In the genomic region with DNA sequence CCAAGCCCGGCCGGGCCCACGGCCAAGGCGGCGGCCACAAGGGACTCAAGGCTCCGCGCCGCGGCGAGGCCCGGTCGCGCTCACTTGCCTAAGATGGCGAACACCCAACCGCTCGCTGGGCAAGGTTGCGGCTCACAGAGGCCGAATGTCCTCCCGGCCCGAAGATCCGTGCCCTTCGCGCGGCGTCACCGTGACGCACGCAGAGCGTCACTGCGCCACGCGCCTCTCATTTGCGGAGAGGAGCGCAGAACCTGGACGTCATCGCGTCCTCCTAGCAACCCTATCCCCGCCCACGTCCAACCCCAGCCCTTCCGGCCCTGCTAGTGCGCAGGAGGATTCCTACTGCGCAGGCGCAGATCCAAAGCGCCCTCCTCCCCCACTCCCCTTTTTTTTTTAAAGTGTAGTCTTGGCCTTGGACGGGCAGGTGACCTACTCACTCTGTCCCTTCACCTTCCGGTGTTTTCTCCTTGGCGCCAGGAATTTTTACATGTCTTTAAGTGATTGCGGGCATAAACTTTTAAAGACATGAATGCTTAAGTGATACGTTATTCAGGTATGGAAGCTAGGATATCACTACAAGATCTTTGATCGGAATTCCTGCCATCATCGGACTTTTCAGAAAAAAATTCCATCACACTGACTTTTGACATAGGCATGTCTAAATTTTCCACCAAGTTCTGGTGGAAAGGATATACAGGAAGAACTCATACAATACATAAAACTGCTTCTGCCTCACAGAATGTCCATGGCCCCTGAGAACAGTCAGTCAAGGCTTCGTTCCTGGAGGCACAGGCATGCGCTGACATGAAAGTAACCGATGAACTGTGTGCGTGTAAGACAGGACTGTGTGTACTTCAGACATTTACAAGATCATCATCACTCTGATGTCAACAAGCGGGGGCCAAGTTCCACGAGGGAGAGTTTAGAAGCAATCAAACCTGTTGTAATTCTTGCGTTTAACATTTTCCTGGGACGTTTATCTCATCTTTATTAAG, we compare ENCODE assay signal across 8 mouse cellular contexts. TPM values are rescaled to one million over a fixed set of nuclear protein-coding genes. Genes with fewer than 3 reads are reported as not detected.
DNase-seq lines count a peak whose midpoint lies in the region; ATAC-seq lines count a peak whose summit lies in the region.

A gene (minus strand): TSS at position 232 of the 995 bp plus-strand sequence.

- peak within 1 kb of the TSS; percentile 62 for H3K4me2 ChIP-seq in kidney, embryonic 15.5 days

- ATAC-seq in erythroblast, adult 5-6 weeks (replicated peaks; ENCODE audit: low FRiP score, poor library complexity, severe bottlenecking) = peak; percentile 97
- ATAC-seq in kidney, embryonic 15.5 days (replicated peaks; ENCODE audit: low FRiP score) = peak; percentile 99
- ATAC-seq in monocyte, adult 5-6 weeks (replicated peaks; ENCODE audit: insufficient number of reproducible peaks, low FRiP score, low TSS enrichment, poor library complexity, severe bottlenecking) = peak; percentile 98

- DNase-seq in B cell, adult 2 months = peak; percentile 99
- peak; percentile 100 for DNase-seq in brain, adult 2 months (ENCODE audit: low read depth, low spot score)
- peak; percentile 98 for DNase-seq in heart, embryonic 10.5 days (ENCODE audit: low spot score)
- peak; percentile 98 for DNase-seq in liver
- DNase-seq in spleen, postnatal 4 days (ENCODE audit: low spot score in 2 of 2) = peak; percentile 98 to 99

- no peaks in the 10 kb centered on the region for H3K27me3 ChIP-seq in heart, embryonic 10.5 days (ENCODE audit: insufficient read depth, poor library complexity, severe bottlenecking)
- H3K27me3 ChIP-seq in kidney, embryonic 15.5 days = no peaks in the 10 kb centered on the region

- peaks cover 31% of the 10 kb centered on the region for H3K36me3 ChIP-seq in heart, embryonic 10.5 days
- peaks cover 28% of the 10 kb centered on the region for H3K36me3 ChIP-seq in kidney, embryonic 15.5 days

- H3K9me3 ChIP-seq in heart, embryonic 10.5 days = no peaks in the 10 kb centered on the region
- no peaks in the 10 kb centered on the region for H3K9me3 ChIP-seq in kidney, embryonic 15.5 days (replicated peaks)

- peaks cover 24% of the 10 kb centered on the region for H3K4me1 ChIP-seq in heart, embryonic 10.5 days
- peaks cover 24% of the 10 kb centered on the region; the same call in 1 of the 2 replicates for H3K4me1 ChIP-seq in kidney, embryonic 15.5 days

- peak within 1 kb of the TSS; percentile 100 for H3K27ac ChIP-seq in heart, embryonic 10.5 days
- peak within 1 kb of the TSS; percentile 94 for H3K27ac ChIP-seq in kidney, embryonic 15.5 days

- 13% methylated on average over 55 of the region's 59 CpGs for WGBS in heart, embryonic 10.5 days
- 11% methylated on average over 59 of the region's 59 CpGs for WGBS in kidney, embryonic 15.5 days

- peak within 1 kb of the TSS; percentile 100 for H3K4me3 ChIP-seq in heart, embryonic 10.5 days
- peak within 1 kb of the TSS; percentile 83 for H3K4me3 ChIP-seq in kidney, embryonic 15.5 days (replicated peaks)

- H3K9ac ChIP-seq in kidney, embryonic 15.5 days = peak within 1 kb of the TSS; percentile 90

RNA-seq across cellular contexts. Expression of the gene that starts here (rescaled TPM):
- total RNA-seq in erythroblast, adult 5-6 weeks (2015; ENCODE audit: low replicate concordance) = 113 and 194 TPM in 2 replicates
- total RNA-seq in erythroblast, adult 5-6 weeks (2017; ENCODE audit: low replicate concordance) = 46.6 and 48.1 TPM in 2 replicates
- polyA plus RNA-seq in heart, embryonic 10.5 days (2016; fragmentation: Nextera tagmentation; extraction: Ambion mirVana) = 602 and 803 TPM in 2 replicates
- polyA plus RNA-seq in kidney, embryonic 15.5 days (2015; fragmentation: Nextera tagmentation; extraction: Ambion mirVana) = 557 and 573 TPM in 2 replicates
- 191 to 312 TPM (median 245 TPM) in 3 replicates for total RNA-seq in monocyte, adult 5-6 weeks (2017)

Comparison
In these comparisons a context has a peak if more than half of its experiments do, and no peak if none do; other contexts are left out.
1. Peak in every context shown above with its lines: DNase-seq, ATAC-seq, H3K4me3 ChIP-seq and H3K27ac ChIP-seq.